Mouse (Mus musculus) spleen, adult 18-20 months (tissue): ENCODE results near the gene Pop5.
A peak's percentile ranks its signal among the peaks of the same experiment; 100 is the strongest.

ENCODE experiments used
- DNase-seq, 2 experiments: peaks; one replicate each; pipeline ENCODE4 v3.0.0; 2022; ENCODE audit warnings: mixed read lengths in 2 of 2

Gene Pop5

DNA sequence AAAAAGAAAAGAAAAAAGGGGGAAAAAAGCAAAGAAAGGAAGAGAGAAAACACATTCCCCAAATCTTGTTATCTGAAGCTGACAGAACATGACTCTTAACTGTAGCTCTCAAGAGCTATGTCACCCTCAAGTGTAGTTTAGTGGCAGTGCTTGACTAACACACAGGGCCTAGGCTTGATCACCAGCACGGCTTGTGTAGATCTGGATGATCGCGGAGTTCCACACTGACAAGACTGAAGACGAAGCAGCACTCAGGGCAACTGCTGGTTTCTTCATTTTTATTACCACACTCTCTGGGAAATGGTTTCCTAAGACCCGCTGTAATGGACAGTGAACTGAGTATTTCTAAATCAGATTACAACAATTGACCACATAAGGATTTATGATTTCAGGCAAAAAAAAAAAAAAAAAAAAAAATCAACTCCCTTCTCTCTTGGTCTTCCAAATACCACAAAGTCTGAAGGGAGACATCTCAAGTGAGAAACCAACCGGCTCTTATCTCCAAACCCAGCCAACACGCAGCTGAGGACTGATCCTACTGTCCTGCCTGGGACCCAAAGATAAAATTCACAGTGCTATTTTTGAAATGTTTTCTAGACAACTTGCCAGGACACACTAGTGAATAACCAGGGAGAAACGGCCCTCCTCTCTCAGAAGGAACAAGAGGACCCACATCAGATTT, 31.3 kb downstream of the Pop5 start:
- no peak for DNase-seq

- no peak for DNase-seq
Observed at GRCm38 (mm10) chr5:115267469-115268045, 31.9 kb downstream of the Pop5 start.

GRCm38 (mm10) chr5:115268266-115268665, 32.6 kb downstream of the Pop5 start:
- no peak for DNase-seq

DNA sequence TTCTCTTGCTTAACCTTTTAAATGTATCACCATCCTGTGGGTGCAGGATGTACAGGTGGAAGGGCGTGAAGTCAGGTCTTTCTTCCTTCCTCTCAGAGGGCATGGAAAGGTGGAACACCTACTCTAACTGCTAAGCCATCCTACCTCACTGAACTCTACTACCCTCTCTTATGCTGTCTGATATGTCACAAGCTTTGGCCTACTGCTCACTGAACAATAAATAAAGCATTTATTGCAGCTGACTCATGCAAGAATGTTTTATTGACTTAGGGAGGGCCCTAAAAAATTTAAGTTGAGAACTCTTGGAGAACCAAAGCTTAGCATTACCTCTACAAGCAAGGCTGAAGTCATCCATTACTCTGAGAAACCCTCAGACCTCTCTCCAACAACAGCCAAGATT, 34.3 kb downstream of the Pop5 start:
- no peak for DNase-seq

GRCm38 (mm10) chr5:115271931-115272811, 36.5 kb downstream of the Pop5 start:
- DNase-seq, result peak in 1 of 2 experiments; percentile 43

GRCm38 (mm10) chr5:115272812-115273548, 37.3 kb downstream of the Pop5 start, which contains the start of gene Rnf10:
Gene Rnf10, minus strand, starts transcription at chr5:115272898.
- DNase-seq, result peak; percentile 91 to 99

DNA sequence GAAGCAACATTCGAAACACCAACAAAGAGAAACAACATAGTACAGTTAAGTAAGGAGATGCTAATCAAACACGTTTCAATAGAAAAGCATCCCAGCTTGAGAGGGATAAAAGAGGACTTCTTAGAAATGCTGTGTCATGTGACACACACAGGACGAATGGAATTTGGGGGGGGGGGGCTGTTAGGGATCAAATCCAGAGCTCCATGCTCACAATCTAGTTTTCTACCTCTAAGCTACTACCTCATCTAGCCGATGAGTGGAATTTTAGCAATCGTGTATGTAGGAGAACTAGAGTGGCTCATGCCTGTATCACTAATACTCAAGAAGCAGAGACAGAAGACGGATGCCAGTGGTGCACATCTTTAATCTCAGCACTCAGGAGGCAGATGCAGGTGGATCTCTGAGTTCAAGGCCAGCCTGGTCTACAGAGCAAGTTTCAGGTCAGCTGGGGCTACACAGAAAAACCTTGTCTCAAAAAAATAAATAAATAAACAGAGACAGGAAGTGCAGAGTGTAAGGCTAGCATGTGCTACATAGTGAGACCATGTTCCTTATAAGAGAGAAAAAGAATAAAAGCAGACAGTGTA, 38.0 kb downstream of the Pop5 start:
- no peak for DNase-seq

- DNase-seq, result no peak
Observed at GRCm38 (mm10) chr5:115274353-115274752, 38.7 kb downstream of the Pop5 start.

GRCm38 (mm10) chr5:115274771-115275170, 39.1 kb downstream of the Pop5 start:
- no peak for DNase-seq

- peak in 1 of 2 experiments; percentile 38 for DNase-seq
Observed at GRCm38 (mm10) chr5:115275998-115276397, 40.4 kb downstream of the Pop5 start.

DNA sequence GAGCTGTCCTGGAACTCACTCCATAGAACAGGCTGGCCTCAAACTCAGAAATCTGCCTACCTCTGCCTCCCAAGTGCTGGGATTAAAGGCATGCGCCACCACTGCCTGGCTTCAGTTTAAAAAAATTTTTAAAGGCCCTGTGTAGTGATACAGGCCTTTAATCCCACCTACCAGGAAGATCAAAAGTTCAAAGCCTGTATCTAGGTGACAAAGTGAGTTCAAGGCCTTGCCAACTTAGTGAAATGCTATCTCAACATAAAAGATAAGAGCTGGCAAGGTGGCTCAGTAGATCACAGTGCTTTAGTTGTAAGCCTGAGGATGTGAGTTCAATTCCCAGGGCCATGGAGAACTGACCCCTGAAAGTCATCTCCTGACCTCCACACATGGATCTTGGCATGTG, 42.4 kb downstream of the Pop5 start:
- DNase-seq, result no peak

DNA sequence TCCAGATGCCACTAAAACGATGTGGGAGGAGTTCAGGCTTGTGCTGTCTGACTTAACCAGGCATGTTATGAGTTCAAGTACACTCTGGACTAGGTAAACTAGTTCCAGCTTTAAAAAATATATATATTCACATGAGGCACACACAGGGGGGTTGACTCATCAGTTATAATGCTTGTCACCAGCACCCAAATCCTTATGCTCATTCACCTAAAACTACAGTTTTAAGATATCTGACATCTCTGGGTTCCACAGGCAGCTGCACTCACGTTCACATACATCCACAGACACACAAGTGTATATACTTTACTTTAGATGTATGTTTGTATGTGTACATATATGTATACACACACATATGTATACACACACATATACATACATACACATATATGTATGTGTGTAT, 43.1 kb downstream of the Pop5 start:
- no peak for DNase-seq

GRCm38 (mm10) chr5:115279226-115280049, 43.8 kb downstream of the Pop5 start, which contains the start of gene Coq5:
Gene Coq5, plus strand, starts transcription at chr5:115279666.
- peak; percentile 72 to 90 for DNase-seq

- DNase-seq, result no peak
Observed at GRCm38 (mm10) chr5:115280050-115280687, 44.5 kb downstream of the Pop5 start.

DNA sequence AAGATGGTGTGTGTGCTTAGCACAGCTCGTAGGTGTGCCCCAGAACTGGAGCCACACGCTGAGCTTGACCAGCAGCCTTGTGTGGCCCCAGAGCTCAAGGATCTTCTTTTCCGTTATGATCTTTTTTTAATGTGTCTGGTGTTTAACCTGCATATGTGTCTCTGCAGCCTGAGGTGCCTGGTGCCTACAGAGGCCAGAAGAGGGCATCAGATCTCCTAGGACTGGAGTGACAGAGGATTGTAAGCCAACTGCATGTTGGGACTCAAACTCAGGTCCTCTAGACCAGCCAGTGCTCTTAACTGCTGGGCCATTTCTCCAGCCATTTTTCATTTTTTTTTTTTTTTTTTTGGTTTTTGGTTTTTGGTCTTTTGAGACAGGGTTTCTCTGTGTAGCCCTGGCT, 49.1 kb downstream of the Pop5 start:
- no peak for DNase-seq

- DNase-seq, result no peak
Observed at GRCm38 (mm10) chr5:115294173-115294572, 58.5 kb downstream of the Pop5 start.
